8 mouse cellular contexts compared by ENCODE assay signal in the genomic region with DNA sequence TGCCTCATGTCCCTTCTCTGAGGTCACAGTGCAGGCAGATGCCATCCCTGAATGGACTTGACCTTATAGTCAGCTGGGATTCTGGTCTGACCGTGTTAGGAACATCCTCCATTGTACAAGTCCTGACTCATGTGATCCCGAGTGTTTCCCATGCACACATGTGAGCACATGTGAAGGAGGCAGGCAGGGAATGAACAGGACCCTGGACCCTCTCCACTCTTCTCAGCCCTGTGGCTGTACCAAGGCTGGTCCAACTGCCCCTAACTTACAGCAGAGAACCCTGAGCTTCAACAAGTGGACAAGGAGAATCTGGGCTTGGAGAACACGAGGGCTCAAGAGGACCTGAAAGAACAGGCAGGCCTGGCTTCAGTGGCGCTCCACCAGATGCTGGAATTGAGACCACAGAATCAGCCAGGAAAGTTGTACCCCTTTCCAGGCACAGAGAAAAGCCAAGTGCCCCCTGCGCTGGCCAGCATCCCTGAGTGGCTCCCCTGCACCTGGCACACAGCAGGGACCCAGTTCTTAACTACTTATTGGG. TPM values are rescaled to one million over a fixed set of nuclear protein-coding genes. Genes with fewer than 3 reads are reported as not detected.
DNase-seq lines count a peak whose midpoint lies in the region; ATAC-seq and TF ChIP-seq lines count a peak whose summit lies in the region.

No protein-coding gene starts in this region.

- peak; percentile 10; the same call in 1 of the 2 replicates for ATAC-seq in lung, embryonic 14.5 days (ENCODE audit: insufficient read depth)
- no peak for ATAC-seq in limb, embryonic 11.5 days (ENCODE audit: insufficient number of reproducible peaks, low FRiP score, low TSS enrichment, low read depth)
- ATAC-seq in erythroid progenitor cell, adult 5-6 weeks (replicated peaks; ENCODE audit: low FRiP score, poor library complexity, severe bottlenecking), result no peak

- peak overlapping the region; percentile 63 for H3K9ac ChIP-seq in lung, embryonic 14.5 days
- H3K9ac ChIP-seq in limb, embryonic 11.5 days (ENCODE audit: low read length), result no peak overlapping the region

- peaks cover 14% of the 10 kb centered on the region; the same call in 1 of the 2 replicates for H3K36me3 ChIP-seq in lung, embryonic 14.5 days (ENCODE audit: insufficient read depth)
- H3K36me3 ChIP-seq in limb, embryonic 11.5 days (ENCODE audit: control insufficient read depth, insufficient read depth, low read length), result no peaks in the 10 kb centered on the region

- TF ChIP-seq CTCF in lung, embryonic 14.5 days (IDR thresholded peaks at IDR 0.05; ENCODE audit: low read depth), result no peak
- no peak for TF ChIP-seq CTCF in embryonic fibroblast, embryonic 13.5 days (IDR thresholded peaks at IDR 0.05; ENCODE audit: borderline replicate concordance, insufficient read depth, low read length)
- no peak for TF ChIP-seq CTCF in olfactory bulb, adult 2 months (IDR thresholded peaks at IDR 0.05; ENCODE audit: insufficient read depth, low read depth, low read length)

- peaks cover 20% of the 10 kb centered on the region for H3K4me1 ChIP-seq in lung, embryonic 14.5 days (ENCODE audit: insufficient read depth)
- no peaks in the 10 kb centered on the region for H3K4me1 ChIP-seq in embryonic fibroblast, embryonic 13.5 days (ENCODE audit: control insufficient read depth, insufficient read depth, low read length)
- no peaks in the 10 kb centered on the region for H3K4me1 ChIP-seq in limb, embryonic 11.5 days (ENCODE audit: control insufficient read depth, insufficient read depth, low read length)
- H3K4me1 ChIP-seq in olfactory bulb, adult 2 months (ENCODE audit: control insufficient read depth, insufficient read depth, low read length), result peaks cover 15% of the 10 kb centered on the region

- peak overlapping the region; percentile 14; the same call in 1 of the 2 replicates for H3K27ac ChIP-seq in lung, embryonic 14.5 days (ENCODE audit: low read depth)
- H3K27ac ChIP-seq in embryonic fibroblast, embryonic 13.5 days (ENCODE audit: insufficient read depth, low read length), result no peak overlapping the region
- H3K27ac ChIP-seq in limb, embryonic 11.5 days (replicated peaks; ENCODE audit: low read depth, low read length), result no peak overlapping the region
- H3K27ac ChIP-seq in olfactory bulb, adult 2 months (ENCODE audit: insufficient read depth, low read depth, low read length), result no peak overlapping the region

- peak overlapping the region; percentile 49 for H3K4me3 ChIP-seq in lung, embryonic 14.5 days (ENCODE audit: low read depth, low read length)
- peak overlapping the region; percentile 27; the same call in 1 of the 2 replicates for H3K4me3 ChIP-seq in embryonic fibroblast, embryonic 13.5 days (ENCODE audit: insufficient read depth, low read length)
- H3K4me3 ChIP-seq in limb, embryonic 11.5 days (ENCODE audit: low read depth, low read length), result no peak overlapping the region
- 0 out of 2 replicates have a peak overlapping the region, but pooled peaks have one; percentile 37 for H3K4me3 ChIP-seq in olfactory bulb, adult 2 months (ENCODE audit: insufficient read depth, low read depth, low read length)

- WGBS in lung, embryonic 14.5 days, result 60% methylated on average over 5 of the region's 5 CpGs
- WGBS in limb, embryonic 11.5 days, result 75% methylated on average over 5 of the region's 5 CpGs
- 87% methylated on average over 5 of the region's 5 CpGs for WGBS in olfactory bulb, adult 2 months

- no peak for DNase-seq in lung, embryonic 14.5 days
- DNase-seq in lung, postnatal 25 days (ENCODE audit: low spot score), result no peak
- DNase-seq in limb, embryonic 11.5 days (ENCODE audit: low spot score), result peak; percentile 25
- DNase-seq in adipocyte (ENCODE audit: low spot score), result no peak
- no peak for DNase-seq in frontal cortex, postnatal 10 days (ENCODE audit: low spot score in 2 of 2)

- H3K27me3 ChIP-seq in lung, embryonic 14.5 days (ENCODE audit: insufficient read depth, low read length), result no peaks in the 10 kb centered on the region
- peaks cover 5% of the 10 kb centered on the region for H3K27me3 ChIP-seq in limb, embryonic 11.5 days (ENCODE audit: control insufficient read depth, insufficient read depth, low read length)

- no peak for TF ChIP-seq POLR2A in embryonic fibroblast, embryonic 13.5 days (IDR thresholded peaks at IDR 0.05; ENCODE audit: low read depth, low read length)
- TF ChIP-seq POLR2A in olfactory bulb, adult 2 months (IDR thresholded peaks at IDR 0.05; ENCODE audit: insufficient read depth, low read depth, low read length), result no peak

- peak overlapping the region; percentile 79 for H3K4me2 ChIP-seq in lung, embryonic 14.5 days
- H3K4me2 ChIP-seq in limb, embryonic 11.5 days (ENCODE audit: low read depth, severe bottlenecking), result no peak overlapping the region; the same call in 1 of the 2 replicates

- H3K9me3 ChIP-seq in lung, embryonic 14.5 days (ENCODE audit: low read depth, low read length), result no peaks in the 10 kb centered on the region
- H3K9me3 ChIP-seq in limb, embryonic 11.5 days (ENCODE audit: control insufficient read depth, low read length), result no peaks in the 10 kb centered on the region

RNA-seq across cellular contexts. Expression of gene Tgm2, which starts 0.6 kb away (rescaled TPM):
- 40.8 and 41.7 TPM in 2 replicates for polyA plus RNA-seq in lung, embryonic 14.5 days (2014; fragmentation: Nextera tagmentation; extraction: Ambion mirVana)
- 15.8 and 33.1 TPM in 2 replicates for polyA plus RNA-seq in embryonic fibroblast, embryonic 13.5 days (2011; ENCODE audit: insufficient read length, low read depth, missing spikeins)
- polyA plus RNA-seq in limb, embryonic 11.5 days (2014; fragmentation: Nextera tagmentation; extraction: Ambion mirVana), result 1.2 and 1.7 TPM in 2 replicates
- not detected in 2 replicates for polyA plus RNA-seq in olfactory bulb, adult 2 months (2012; ENCODE audit: insufficient read depth, insufficient read length, low replicate concordance, missing spikeins)
- 16.3 and 27.4 TPM in 2 replicates for total RNA-seq in erythroid progenitor cell, adult 5-6 weeks (2015; ENCODE audit: low replicate concordance)
- total RNA-seq in erythroid progenitor cell, adult 5-6 weeks (2017; ENCODE audit: low replicate concordance), result 23.0 and 33.9 TPM in 2 replicates
